Mouse (Mus musculus): Measurements from ENCODE around the gene Pds5b.

GRCm38 (mm10) chr5:150845961-150846360 is 172.4 kb downstream of the Pds5b start:
- TF ChIP-seq CTCF (IDR thresholded peaks at IDR 0.05; ENCODE audit: low read depth, low read length) (no peak), EP300 (IDR thresholded peaks at IDR 0.05; ENCODE audit: insufficient read depth, low read depth, low read length) (no peak), POLR2A (IDR thresholded peaks at IDR 0.05; ENCODE audit: insufficient read depth, low read length) (no peak)

All from ES-Bruce4 (cell line).